Mouse (Mus musculus) CD4-positive, CD25-positive, alpha-beta regulatory T cell (primary cell): Measurements from ENCODE around the gene Gab2. TPM values are rescaled to one million over a fixed set of nuclear protein-coding genes. Genes with fewer than 3 reads are reported as not detected.

Experiments used
- polyA plus RNA-seq: library from polyadenylated mRNA; unstranded; fragments of 100-300 nt; shearing (Covaris generic); gene quantifications from one replicate; pipeline ENCODE4 v1.2.1, GENCODE M21; 2017

The Gab2 gene
- polyA plus RNA-seq: 0.08 TPM

GRCm38 (mm10) chr7:97081242-97081958 is at the start of gene Gab2:
Gene Gab2, plus strand, starts transcription at chr7:97081586.

GRCm38 (mm10) chr7:97331726-97332666 is 250.6 kb downstream of the Gab2 start, which contains the start of the genes Usp35 and Kctd21:
Gene Usp35, minus strand, starts transcription at chr7:97332020.
Gene Kctd21, plus strand, starts transcription at chr7:97332327.

Other genes with a start within 250 kb of the Gab2 start
- 29.7 TPM for gene Nars2, start 130.1 kb upstream of the Gab2 start, polyA plus RNA-seq